Mouse (Mus musculus): ENCODE measurements around the gene Miox.

DNA sequence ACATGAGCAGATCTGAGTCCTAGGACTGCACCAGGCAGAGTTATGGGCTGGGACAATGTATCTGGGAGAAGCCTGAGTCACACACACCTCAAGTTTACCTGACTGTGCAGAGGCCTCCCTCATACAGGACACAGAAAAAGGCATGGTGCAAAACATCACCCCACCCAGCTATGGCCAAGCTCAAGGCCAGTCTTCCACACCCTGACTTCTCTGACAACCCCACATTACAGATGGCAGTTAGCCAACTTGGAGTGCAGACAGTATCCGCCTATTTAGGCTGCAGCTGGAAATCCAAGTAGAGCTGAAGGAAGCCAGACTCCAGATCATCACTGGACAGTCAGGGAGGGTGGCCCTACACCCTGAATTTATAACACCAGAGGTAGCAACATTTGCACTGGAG, 37.7 kb upstream of the Miox start:
- no peak for TF ChIP-seq MYC (IDR thresholded peaks at IDR 0.05; ENCODE audit: low read depth, low read length)
- no peak for TF ChIP-seq USF2 (IDR thresholded peaks at IDR 0.05; ENCODE audit: borderline replicate concordance in 1 of 2, insufficient read depth in 1 of 2, low read depth in 1 of 2, low read length in 2 of 2)
- no peak for TF ChIP-seq CTCF (IDR thresholded peaks at IDR 0.05 in 2 of 3, conservative IDR thresholded peaks at IDR 0.05 in 1 of 3; ENCODE audit: control insufficient read depth in 1 of 3, insufficient read depth in 1 of 3, low read depth in 2 of 3, low read length in 3 of 3, poor library complexity in 1 of 3, severe bottlenecking in 1 of 3)
- no peak for TF ChIP-seq POLR2A (IDR thresholded peaks at IDR 0.05; ENCODE audit: control insufficient read depth in 1 of 2, insufficient read depth in 1 of 2, low read depth in 1 of 2, low read length in 2 of 2, poor library complexity in 1 of 2)
- no peak for TF ChIP-seq POLR2AphosphoS5 (IDR thresholded peaks at IDR 0.05; ENCODE audit: borderline replicate concordance, low read depth, low read length)
- no peak for TF ChIP-seq GABPA (IDR thresholded peaks at IDR 0.05; ENCODE audit: low read depth, low read length)
- no peak for TF ChIP-seq MAX (IDR thresholded peaks at IDR 0.05; ENCODE audit: low read length)
- TF ChIP-seq EP300 (IDR thresholded peaks at IDR 0.05; ENCODE audit: low read depth in 1 of 2, low read length in 2 of 2) = no peak
- TF ChIP-seq TCF12 (IDR thresholded peaks at IDR 0.05; ENCODE audit: low read depth, low read length) = no peak
- no peak for TF ChIP-seq CHD2 (IDR thresholded peaks at IDR 0.05; ENCODE audit: low read length)
- no peak for TF ChIP-seq ETS1 (IDR thresholded peaks at IDR 0.05; ENCODE audit: low read depth, low read length)
- TF ChIP-seq RAD21 (IDR thresholded peaks at IDR 0.05; ENCODE audit: low read depth, low read length) = no peak
- no peak for TF ChIP-seq USF1 (IDR thresholded peaks at IDR 0.05; ENCODE audit: low read depth, low read length)

All from MEL (cell line).